Mouse (Mus musculus) erythroid progenitor cell, adult 5-6 weeks (primary cell): ENCODE data around the gene Olfr116. TPM values are rescaled to one million over a fixed set of nuclear protein-coding genes. Genes with fewer than 3 reads are reported as not detected.

Source experiments
- ATAC-seq: replicated peaks from 2 replicates; pipeline ENCODE4 v1.8.0; 2016; ENCODE audit warnings: moderate number of reproducible peaks, mild to moderate bottlenecking, moderate TSS enrichment, inconsistent platforms; ENCODE audit not compliant: poor library complexity, low FRiP score, severe bottlenecking
- total RNA-seq, 2 experiments: library from RNA; stranded (forward) in 1 of 2; stranded (reverse) in 1 of 2; fragments of 150-400 nt in 1 of 2; fragments of 186-747, 209-891 nt in 1 of 2; gene quantifications; 2 replicates each; pipeline versions ENCODE4 v1.2.3 to v1.2.4; 2015 to 2017; ENCODE audit warnings: low replicate concordance in 2 of 2

The Olfr116 gene
- total RNA-seq (2015; ENCODE audit: low replicate concordance), result not detected in 2 replicates
- not detected in 2 replicates for total RNA-seq (2017; ENCODE audit: low replicate concordance)

DNA sequence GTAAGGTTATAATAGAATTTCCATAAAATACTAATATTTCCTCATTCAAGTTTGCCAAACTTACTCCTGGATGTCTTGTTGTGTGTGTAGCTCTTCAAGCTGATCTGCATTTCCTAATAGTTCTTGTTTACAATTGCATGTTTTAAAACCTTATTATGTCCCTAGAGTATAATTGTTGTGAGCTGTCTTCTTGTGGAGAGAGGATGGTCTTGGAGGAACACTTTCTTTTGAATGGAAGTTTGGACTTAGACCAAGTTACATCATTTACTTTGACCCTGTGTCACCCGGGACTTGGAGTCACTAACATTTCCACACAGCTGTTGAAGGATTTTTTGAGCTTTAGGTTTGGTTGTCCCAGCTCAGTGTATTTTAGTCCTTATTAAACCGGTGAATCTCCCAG is at the start of gene Olfr116, which contains the start of gene Olfr115:
Gene Olfr116 (minus strand): TSS at position 191 of the 400 bp plus-strand sequence.
Gene Olfr115 (minus strand): TSS at position 101 of the 400 bp plus-strand sequence.
- ATAC-seq, result no peak

DNA sequence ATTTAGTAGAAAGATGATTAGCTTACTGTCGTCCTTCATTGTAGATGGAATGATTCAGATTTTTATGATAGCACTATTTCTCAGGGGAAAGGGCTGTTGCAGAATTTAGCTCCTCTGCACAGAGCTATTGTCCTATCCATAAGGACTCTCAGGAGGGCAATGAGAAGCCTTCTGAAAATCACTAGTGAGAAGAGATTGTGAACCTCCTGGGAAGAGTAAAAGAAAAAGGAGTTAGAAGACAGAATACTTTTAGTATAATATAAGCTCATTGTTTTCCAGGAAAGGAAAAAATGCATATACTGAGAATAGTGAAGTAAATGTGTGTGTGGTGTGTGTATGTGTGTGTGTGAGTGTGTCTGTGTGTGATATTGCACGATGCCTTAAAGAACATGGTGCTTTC is 39.7 kb upstream of the Olfr116 start, which contains the start of gene Olfr118:
Gene Olfr118 (plus strand): TSS at position 301 of the 400 bp plus-strand sequence.
- ATAC-seq, result no peak

DNA sequence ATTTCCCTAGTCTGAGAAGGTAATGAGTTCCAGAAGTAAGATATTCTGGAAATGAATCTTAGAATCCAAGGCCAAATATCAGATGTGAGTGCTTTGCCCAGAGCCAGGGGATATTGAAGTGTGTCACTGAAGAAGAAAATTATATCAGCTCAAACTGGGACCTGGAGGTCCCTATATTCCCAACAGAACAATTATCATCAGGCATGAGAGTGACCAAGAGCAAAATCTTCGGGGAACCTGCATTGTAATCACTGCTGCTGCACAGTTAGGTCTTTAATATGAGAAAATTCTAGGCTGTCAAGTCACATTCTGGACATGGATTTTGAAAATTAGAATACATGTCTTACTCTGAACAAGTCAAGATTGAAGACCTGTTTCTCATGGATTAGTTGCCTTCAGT is 36.7 kb upstream of the Olfr116 start, which contains the start of gene Olfr117:
Gene Olfr117 (minus strand): TSS at position 101 of the 400 bp plus-strand sequence.
- ATAC-seq, result no peak

DNA sequence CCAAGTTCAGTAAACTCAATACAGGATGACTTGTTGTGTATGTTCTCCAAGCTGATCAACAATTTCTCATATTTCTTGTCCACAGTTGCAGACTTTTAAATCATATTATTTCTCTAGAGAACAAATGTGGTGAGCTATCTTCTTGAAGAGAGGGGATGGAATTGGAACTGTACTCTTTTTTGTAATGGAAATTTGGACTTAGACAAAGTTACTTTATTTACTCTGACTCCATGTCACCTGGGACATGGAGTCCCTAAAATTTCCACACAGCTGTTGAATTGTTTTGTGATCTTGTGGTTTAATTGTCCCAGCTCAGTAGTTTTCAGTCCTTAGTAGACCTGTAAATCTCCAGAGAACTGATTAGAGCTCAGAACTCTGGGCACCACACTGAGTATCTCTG is 34.4 kb downstream of the Olfr116 start, which contains the start of gene Olfr114:
Gene Olfr114 (minus strand): TSS at position 101 of the 400 bp plus-strand sequence.
- no peak for ATAC-seq

DNA sequence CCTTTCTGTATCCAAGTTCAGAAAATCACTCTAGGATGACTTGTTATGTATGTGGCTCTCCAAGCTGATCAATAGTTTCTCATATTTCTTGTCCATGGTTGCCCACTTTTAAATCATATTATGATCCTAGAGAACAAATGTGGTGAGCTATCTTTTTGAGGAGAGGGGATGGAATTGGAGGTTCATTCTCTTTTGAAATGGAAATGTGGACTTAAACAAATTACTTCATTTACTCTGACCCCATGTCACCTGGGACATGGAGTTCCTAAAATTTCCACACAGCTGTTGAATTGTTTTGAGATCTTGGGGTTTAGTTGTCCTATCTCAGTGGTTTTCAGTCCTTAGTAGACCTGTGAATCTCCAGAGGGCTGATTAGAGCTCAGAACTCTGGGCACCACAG is 49.4 kb downstream of the Olfr116 start, which contains the start of gene Olfr113:
Gene Olfr113 (minus strand): TSS at position 101 of the 400 bp plus-strand sequence.
- ATAC-seq, result no peak

Other genes starting within 250 kb of the Olfr116 start
- gene Olfr105-ps, start 248.2 kb downstream of the Olfr116 start, total RNA-seq (2015; ENCODE audit: low replicate concordance), result not detected in 2 replicates
- not detected in 2 replicates for gene Olfr105-ps, start 248.2 kb downstream of the Olfr116 start, total RNA-seq (2017; ENCODE audit: low replicate concordance)
- not detected in 2 replicates for gene Olfr106-ps, start 236.8 kb downstream of the Olfr116 start, total RNA-seq (2015; ENCODE audit: low replicate concordance)
- not detected in 2 replicates for gene Olfr106-ps, start 236.8 kb downstream of the Olfr116 start, total RNA-seq (2017; ENCODE audit: low replicate concordance)
- gene Olfr107, start 228.0 kb downstream of the Olfr116 start, total RNA-seq (2015; ENCODE audit: low replicate concordance), result not detected in 2 replicates
- not detected in 2 replicates for gene Olfr107, start 228.0 kb downstream of the Olfr116 start, total RNA-seq (2017; ENCODE audit: low replicate concordance)
- not detected in 2 replicates for gene Olfr108, start 181.7 kb downstream of the Olfr116 start, total RNA-seq (2015; ENCODE audit: low replicate concordance)
- gene Olfr108, start 181.7 kb downstream of the Olfr116 start, total RNA-seq (2017; ENCODE audit: low replicate concordance), result not detected in 2 replicates
- gene Olfr109, start 168.3 kb downstream of the Olfr116 start, total RNA-seq (2015; ENCODE audit: low replicate concordance), result not detected in 2 replicates
- gene Olfr109, start 168.3 kb downstream of the Olfr116 start, total RNA-seq (2017; ENCODE audit: low replicate concordance), result not detected in 2 replicates
- not detected in 2 replicates for gene H2-M2, start 143.6 kb downstream of the Olfr116 start, total RNA-seq (2015; ENCODE audit: low replicate concordance)
- gene H2-M2, start 143.6 kb downstream of the Olfr116 start, total RNA-seq (2017; ENCODE audit: low replicate concordance), result not detected in 2 replicates
- not detected in 2 replicates for gene Olfr110, start 134.7 kb downstream of the Olfr116 start, total RNA-seq (2015; ENCODE audit: low replicate concordance)
- gene Olfr110, start 134.7 kb downstream of the Olfr116 start, total RNA-seq (2017; ENCODE audit: low replicate concordance), result not detected in 2 replicates
- not detected in 2 replicates for gene Olfr111, start 119.2 kb downstream of the Olfr116 start, total RNA-seq (2015; ENCODE audit: low replicate concordance)
- not detected in 2 replicates for gene Olfr111, start 119.2 kb downstream of the Olfr116 start, total RNA-seq (2017; ENCODE audit: low replicate concordance)
- not detected in 2 replicates for gene Olfr112, start 57.7 kb downstream of the Olfr116 start, total RNA-seq (2015; ENCODE audit: low replicate concordance)
- gene Olfr112, start 57.7 kb downstream of the Olfr116 start, total RNA-seq (2017; ENCODE audit: low replicate concordance), result not detected in 2 replicates
- not detected in 2 replicates for gene Olfr113, start 49.5 kb downstream of the Olfr116 start, total RNA-seq (2015; ENCODE audit: low replicate concordance)
- gene Olfr113, start 49.5 kb downstream of the Olfr116 start, total RNA-seq (2017; ENCODE audit: low replicate concordance), result not detected in 2 replicates
- not detected in 2 replicates for gene Olfr114, start 34.5 kb downstream of the Olfr116 start, total RNA-seq (2015; ENCODE audit: low replicate concordance)
- gene Olfr114, start 34.5 kb downstream of the Olfr116 start, total RNA-seq (2017; ENCODE audit: low replicate concordance), result not detected in 2 replicates
- gene Olfr115, start 90 bp downstream of the Olfr116 start, total RNA-seq (2015; ENCODE audit: low replicate concordance), result not detected in 2 replicates
- gene Olfr115, start 90 bp downstream of the Olfr116 start, total RNA-seq (2017; ENCODE audit: low replicate concordance), result not detected in 2 replicates
- not detected in 2 replicates for gene Olfr117, start 36.6 kb upstream of the Olfr116 start, total RNA-seq (2015; ENCODE audit: low replicate concordance)
- gene Olfr117, start 36.6 kb upstream of the Olfr116 start, total RNA-seq (2017; ENCODE audit: low replicate concordance), result not detected in 2 replicates
- not detected in 2 replicates for gene Olfr118, start 39.8 kb upstream of the Olfr116 start, total RNA-seq (2015; ENCODE audit: low replicate concordance)
- gene Olfr118, start 39.8 kb upstream of the Olfr116 start, total RNA-seq (2017; ENCODE audit: low replicate concordance), result not detected in 2 replicates
- not detected in 2 replicates for gene Olfr119, start 69.4 kb upstream of the Olfr116 start, total RNA-seq (2015; ENCODE audit: low replicate concordance)
- gene Olfr119, start 69.4 kb upstream of the Olfr116 start, total RNA-seq (2017; ENCODE audit: low replicate concordance), result not detected in 2 replicates
- gene Olfr120, start 94.6 kb upstream of the Olfr116 start, total RNA-seq (2015; ENCODE audit: low replicate concordance), result not detected in 2 replicates
- gene Olfr120, start 94.6 kb upstream of the Olfr116 start, total RNA-seq (2017; ENCODE audit: low replicate concordance), result not detected in 2 replicates
- not detected in 2 replicates for gene Olfr121, start 121.7 kb upstream of the Olfr116 start, total RNA-seq (2015; ENCODE audit: low replicate concordance)
- not detected in 2 replicates for gene Olfr121, start 121.7 kb upstream of the Olfr116 start, total RNA-seq (2017; ENCODE audit: low replicate concordance)
- gene Olfr122, start 141.4 kb upstream of the Olfr116 start, total RNA-seq (2015; ENCODE audit: low replicate concordance), result not detected in 2 replicates
- not detected in 2 replicates for gene Olfr122, start 141.4 kb upstream of the Olfr116 start, total RNA-seq (2017; ENCODE audit: low replicate concordance)
- gene Olfr123, start 166.3 kb upstream of the Olfr116 start, total RNA-seq (2015; ENCODE audit: low replicate concordance), result not detected in 2 replicates
- gene Olfr123, start 166.3 kb upstream of the Olfr116 start, total RNA-seq (2017; ENCODE audit: low replicate concordance), result not detected in 2 replicates
- gene Olfr124, start 172.7 kb upstream of the Olfr116 start, total RNA-seq (2015; ENCODE audit: low replicate concordance), result not detected in 2 replicates
- gene Olfr124, start 172.7 kb upstream of the Olfr116 start, total RNA-seq (2017; ENCODE audit: low replicate concordance), result not detected in 2 replicates
- not detected in 2 replicates for gene Olfr125, start 205.8 kb upstream of the Olfr116 start, total RNA-seq (2015; ENCODE audit: low replicate concordance)
- not detected in 2 replicates for gene Olfr125, start 205.8 kb upstream of the Olfr116 start, total RNA-seq (2017; ENCODE audit: low replicate concordance)
- not detected in 2 replicates for gene Olfr126, start 220.3 kb upstream of the Olfr116 start, total RNA-seq (2015; ENCODE audit: low replicate concordance)
- gene Olfr126, start 220.3 kb upstream of the Olfr116 start, total RNA-seq (2017; ENCODE audit: low replicate concordance), result not detected in 2 replicates